Mouse (Mus musculus) macrophage (primary cell): Measurements from ENCODE around the gene C1ql3. TPM values are rescaled to one million over a fixed set of nuclear protein-coding genes. Genes with fewer than 3 reads are reported as not detected.

ENCODE experiments used
- H3K27ac ChIP-seq: fragments of 350-480 bp; formaldehyde crosslinking; 2 replicates; pipeline ENCODE4 v1.9.0; 2021
- H3K36me3 ChIP-seq: fragments of 350-480 bp; formaldehyde crosslinking; 2 replicates; pipeline ENCODE4 v1.9.0; 2021; ENCODE audit errors: inconsistent target
- H3K4me3 ChIP-seq: fragments of 350-480 bp; formaldehyde crosslinking; 2 replicates; pipeline ENCODE4 v1.9.0; 2021; ENCODE audit errors: inconsistent target
- H3K79me2 ChIP-seq: fragments of 350-480 bp; formaldehyde crosslinking; 2 replicates; pipeline ENCODE4 v1.9.0; 2021; ENCODE audit errors: inconsistent target
- WGBS: methylation state at CpG from one replicate; pipeline ENCODE4 v1.1.7; 2026; ENCODE audit warnings: inconsistent platforms; ENCODE audit not compliant: missing documents; 5-methylcytosine and 5-hydroxymethylcytosine counted together
- polyA plus RNA-seq: library from polyadenylated mRNA; stranded (reverse); fragments of 250-400 nt; gene quantifications from 3 replicates; pipeline ENCODE4 v1.2.4, GENCODE M21; 2018; ENCODE audit warnings: inconsistent platforms
- total RNA-seq, 78 experiments: library from RNA; depleted of rRNA; stranded (reverse); fragments of 250-400 nt; gene quantifications; 1 replicate in 9 of 78; 2 replicates in 24 of 78; 3 replicates in 43 of 78; 4 replicates in 2 of 78; pipeline ENCODE4 v1.2.4; 2018; ENCODE audit warnings: inconsistent platforms in 56 of 78

The C1ql3 gene
- total RNA-seq (2018; cell fraction: chromatin; rRNA removed): under 1 TPM in 1 of 26 experiments, not detected in 25; 0.32 TPM
- total RNA-seq (2018; cell fraction: cytosol; rRNA removed): not detected
- total RNA-seq (2018; cell fraction: nucleus; rRNA removed): not detected
- polyA plus RNA-seq: not detected in 3 replicates

DNA sequence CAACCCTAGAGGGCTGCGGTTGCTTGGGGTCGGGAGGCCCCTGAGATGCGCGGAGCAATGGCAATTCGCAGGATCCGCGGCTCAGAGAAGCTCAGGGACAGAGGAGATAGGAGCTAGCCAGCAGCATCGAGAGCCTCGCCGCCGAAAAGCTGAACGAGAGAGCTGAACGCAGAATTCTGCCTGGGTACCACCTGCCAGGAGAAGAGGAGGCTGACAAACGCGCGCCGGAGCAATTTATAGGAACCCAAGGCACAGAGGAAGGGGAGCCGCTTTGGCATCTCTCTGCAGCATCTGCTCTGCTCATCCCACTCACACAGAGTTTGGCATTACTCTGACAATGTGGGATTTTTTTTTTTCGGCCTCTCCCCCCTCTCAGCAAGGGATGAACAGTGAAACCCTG lies at the start of gene C1ql3:
Gene C1ql3, minus strand, starts transcription at position 335 of the 400 bp plus-strand sequence.
- Histone ChIP-seq H3K4me3 (peak within 1 kb of the TSS; percentile 3; the same call in 1 of the 2 replicates), H3K36me3 (no peaks in the 10 kb centered on the region), H3K79me2 (no peaks in the 10 kb centered on the region), H3K27ac (no peak within 1 kb of the TSS)
- WGBS: 2% methylated on average over 19 of the region's 19 CpGs

DNA sequence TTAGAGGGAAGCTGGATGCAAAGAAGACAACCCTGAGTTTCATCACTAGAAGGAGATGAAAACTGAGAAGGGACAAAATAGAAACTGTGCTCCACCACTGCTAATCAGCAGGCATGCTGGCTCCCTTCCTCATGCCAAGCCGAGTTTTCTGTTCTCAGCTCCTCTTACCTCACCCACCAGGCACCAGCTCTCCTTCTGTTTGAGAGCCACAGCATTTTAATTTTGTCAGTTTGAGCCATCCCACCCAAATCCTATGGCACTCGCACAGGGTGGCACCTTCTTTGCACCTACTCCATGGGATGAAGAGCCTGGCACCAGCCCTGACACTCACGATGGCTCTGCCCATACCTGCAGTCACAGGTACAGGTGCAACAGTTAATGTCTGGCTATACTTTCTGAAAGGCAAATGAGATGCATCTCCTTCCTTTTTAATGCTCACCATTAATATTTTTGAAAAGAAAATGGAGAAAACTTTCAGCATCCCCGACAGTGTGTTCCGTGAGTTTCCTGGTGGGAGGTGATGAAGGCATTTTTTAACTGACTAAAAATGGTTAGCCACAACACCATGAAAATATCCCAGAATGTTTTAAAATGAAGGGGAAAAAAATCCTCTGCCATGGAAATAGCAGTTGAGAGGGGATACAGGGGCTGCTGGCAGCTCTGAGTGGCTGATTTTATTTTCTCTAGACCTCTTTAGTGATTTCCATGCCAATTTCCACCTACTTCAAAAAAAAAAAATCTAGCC lies 49.0 kb upstream of the C1ql3 start:
- Histone ChIP-seq H3K36me3 (no peaks in the 10 kb centered on the region), H3K4me3 (no peak overlapping the region), H3K27ac (no peak overlapping the region), H3K79me2 (no peaks in the 10 kb centered on the region)
- WGBS: 94% methylated on average over 5 of the region's 5 CpGs

DNA sequence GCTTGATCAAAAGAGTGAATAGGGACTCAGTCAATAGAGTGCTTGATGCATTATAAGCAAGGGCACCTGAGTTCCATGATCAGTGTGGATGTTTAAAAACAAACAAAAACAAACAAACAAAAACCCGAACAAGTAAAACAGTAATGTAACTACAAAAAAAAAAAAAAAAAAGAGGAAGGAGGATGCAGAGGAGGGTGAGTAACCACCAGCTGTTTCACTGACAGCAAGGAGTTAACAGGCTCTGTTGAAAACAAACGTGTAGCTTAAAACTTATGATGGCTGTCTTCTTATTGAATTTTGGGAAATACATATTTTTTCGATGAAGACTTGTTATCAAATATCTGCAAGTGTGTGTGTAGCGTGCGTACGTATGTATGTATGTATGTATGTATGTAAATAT lies 37.0 kb upstream of the C1ql3 start:
- no peaks in the 10 kb centered on the region for H3K36me3 ChIP-seq
- 69% methylated on average over 6 of the region's 6 CpGs for WGBS
- no peak overlapping the region for H3K27ac ChIP-seq
- H3K79me2 ChIP-seq: no peaks in the 10 kb centered on the region
- no peak overlapping the region for H3K4me3 ChIP-seq

DNA sequence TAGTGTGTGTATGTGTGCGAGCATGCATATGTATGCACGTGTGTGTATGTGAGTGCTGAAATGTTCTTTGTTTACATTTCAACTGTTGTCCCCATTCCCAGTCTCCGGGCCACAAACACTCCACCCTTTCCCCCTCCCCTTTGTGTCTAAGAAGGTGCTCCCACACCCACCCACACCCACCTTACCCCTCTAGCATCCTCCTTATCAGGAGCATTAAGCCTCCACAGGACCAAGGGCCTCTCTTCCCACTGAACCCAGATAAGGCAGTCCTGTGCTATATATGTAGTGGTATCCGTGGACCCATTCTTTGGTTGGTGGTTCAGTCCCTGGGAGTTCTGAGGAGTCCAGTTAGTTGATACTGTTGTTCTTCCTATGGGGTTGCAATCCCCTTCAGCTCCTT lies 32.9 kb upstream of the C1ql3 start:
- H3K4me3 ChIP-seq: no peak overlapping the region
- no peaks in the 10 kb centered on the region for H3K36me3 ChIP-seq
- WGBS: 89% methylated on average over 4 of the region's 4 CpGs

DNA sequence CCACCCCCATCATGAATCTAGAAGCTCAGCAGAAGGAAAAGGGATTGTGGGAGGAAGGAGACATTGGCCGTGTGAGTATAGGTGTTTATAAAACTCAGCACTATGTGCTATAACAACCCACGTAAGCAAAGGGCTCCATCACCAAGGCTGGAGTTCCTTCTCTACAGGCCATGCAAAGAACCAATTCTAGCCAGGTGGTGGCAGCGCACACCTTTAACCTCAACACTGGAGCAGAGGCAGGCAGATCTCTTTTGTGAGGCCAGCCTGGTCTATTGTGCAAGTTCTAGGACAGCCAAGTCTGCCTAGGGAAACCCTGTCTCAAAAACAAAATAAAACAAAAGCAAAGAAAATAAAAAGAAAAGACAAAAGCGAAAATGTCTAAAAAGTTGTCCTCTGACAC lies 28.2 kb upstream of the C1ql3 start:
- Histone ChIP-seq H3K27ac (no peak overlapping the region), H3K79me2 (no peaks in the 10 kb centered on the region), H3K4me3 (no peak overlapping the region), H3K36me3 (no peaks in the 10 kb centered on the region)
- WGBS: 82% methylated on average over 3 of the region's 4 CpGs

More for the DNA sequence above, 32.9 kb upstream of the C1ql3 start:
- no peak overlapping the region for H3K27ac ChIP-seq
- no peaks in the 10 kb centered on the region for H3K79me2 ChIP-seq

DNA sequence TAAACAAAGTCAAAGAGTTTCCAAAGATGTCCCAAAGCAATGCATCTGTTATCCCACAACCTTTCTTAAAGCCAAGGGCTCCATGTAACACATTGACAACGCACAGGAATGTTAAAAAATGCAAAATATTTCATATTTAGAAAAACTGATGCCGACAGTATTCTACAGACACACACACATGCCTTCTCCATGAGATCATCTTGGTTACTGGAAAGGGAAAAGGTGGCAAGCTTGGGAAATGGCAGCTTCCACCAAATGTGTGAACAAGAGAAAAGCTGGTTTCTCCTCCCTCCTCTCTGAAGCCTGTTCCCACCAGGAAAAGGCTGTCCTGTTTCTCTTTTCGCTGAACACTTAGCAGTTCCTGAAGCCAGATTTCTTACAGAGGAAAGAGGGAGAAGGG lies 27.2 kb upstream of the C1ql3 start:
- Histone ChIP-seq H3K27ac (no peak overlapping the region), H3K4me3 (no peak overlapping the region), H3K79me2 (no peaks in the 10 kb centered on the region), H3K36me3 (no peaks in the 10 kb centered on the region)
- WGBS: 79% methylated on average over 3 of the region's 3 CpGs

DNA sequence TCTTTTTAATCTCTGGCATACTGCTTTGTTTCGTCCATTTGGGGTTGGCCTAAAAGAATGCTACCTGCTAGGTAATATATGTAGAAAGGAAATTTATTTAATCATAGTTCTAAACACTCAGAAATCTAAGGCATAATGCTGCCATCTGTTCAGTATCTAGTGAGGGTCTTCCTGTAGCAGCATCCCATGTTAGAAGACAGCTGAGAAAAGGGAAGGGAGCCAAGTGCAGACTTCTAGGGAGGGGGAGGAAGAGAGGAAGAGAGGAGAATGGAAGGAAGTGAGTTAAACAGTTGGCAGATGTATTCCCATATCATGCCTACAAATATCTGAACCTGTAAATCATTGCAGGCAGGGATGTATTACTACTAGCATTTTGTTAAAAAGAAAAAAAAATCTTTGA lies 7.3 kb upstream of the C1ql3 start:
- WGBS: 83% methylated on average over 1 of the region's 1 CpGs
- Histone ChIP-seq H3K4me3 (no peak overlapping the region), H3K79me2 (no peaks in the 10 kb centered on the region), H3K27ac (no peak overlapping the region), H3K36me3 (no peaks in the 10 kb centered on the region)

DNA sequence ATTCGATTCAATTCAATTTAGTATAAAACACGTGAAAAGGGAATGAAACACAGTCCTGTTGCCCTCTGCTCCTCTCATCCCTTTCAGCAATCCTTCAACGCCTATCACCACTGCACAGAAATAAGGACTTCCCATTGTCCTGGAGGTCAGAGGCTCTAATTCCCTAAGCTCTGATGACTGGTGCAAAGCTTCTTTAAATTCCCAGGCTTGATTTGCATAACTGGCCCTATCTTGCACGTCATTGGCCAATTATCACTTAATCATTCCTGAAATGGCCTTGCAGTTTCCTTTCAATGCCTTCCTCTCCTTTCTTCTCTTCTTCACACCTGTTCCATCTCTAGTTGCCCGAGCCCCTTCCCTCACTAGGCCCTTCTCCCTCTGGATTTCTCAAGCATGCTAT lies 6.8 kb upstream of the C1ql3 start:
- no peaks in the 10 kb centered on the region for H3K36me3 ChIP-seq
- H3K27ac ChIP-seq: no peak overlapping the region
- no peak overlapping the region for H3K4me3 ChIP-seq
- WGBS: 82% methylated on average over 5 of the region's 5 CpGs
- H3K79me2 ChIP-seq: no peaks in the 10 kb centered on the region

DNA sequence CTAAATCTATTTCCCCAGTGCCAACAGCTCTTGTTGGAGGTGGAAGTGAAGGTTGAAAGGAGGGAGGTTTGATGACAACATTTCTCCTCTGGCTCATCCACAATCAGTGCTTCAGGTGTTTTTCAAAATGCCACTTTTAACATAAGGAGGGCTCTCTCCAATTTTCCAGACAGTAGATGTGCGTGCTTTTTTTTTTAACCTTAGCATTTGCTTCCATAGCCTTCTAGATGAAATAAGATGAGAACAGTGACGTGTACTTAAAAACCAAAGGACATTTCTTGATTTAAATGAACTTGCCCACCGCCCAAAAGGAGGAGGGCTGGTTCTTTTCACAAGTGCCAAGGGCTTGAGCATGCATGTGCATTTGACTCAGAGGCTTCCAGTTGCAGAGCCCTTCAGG lies 367 bp upstream of the C1ql3 start:
- no peak overlapping the region for H3K4me3 ChIP-seq
- no peaks in the 10 kb centered on the region for H3K36me3 ChIP-seq
- H3K27ac ChIP-seq: no peak overlapping the region
- WGBS: 76% methylated on average over 3 of the region's 3 CpGs
- no peaks in the 10 kb centered on the region for H3K79me2 ChIP-seq

DNA sequence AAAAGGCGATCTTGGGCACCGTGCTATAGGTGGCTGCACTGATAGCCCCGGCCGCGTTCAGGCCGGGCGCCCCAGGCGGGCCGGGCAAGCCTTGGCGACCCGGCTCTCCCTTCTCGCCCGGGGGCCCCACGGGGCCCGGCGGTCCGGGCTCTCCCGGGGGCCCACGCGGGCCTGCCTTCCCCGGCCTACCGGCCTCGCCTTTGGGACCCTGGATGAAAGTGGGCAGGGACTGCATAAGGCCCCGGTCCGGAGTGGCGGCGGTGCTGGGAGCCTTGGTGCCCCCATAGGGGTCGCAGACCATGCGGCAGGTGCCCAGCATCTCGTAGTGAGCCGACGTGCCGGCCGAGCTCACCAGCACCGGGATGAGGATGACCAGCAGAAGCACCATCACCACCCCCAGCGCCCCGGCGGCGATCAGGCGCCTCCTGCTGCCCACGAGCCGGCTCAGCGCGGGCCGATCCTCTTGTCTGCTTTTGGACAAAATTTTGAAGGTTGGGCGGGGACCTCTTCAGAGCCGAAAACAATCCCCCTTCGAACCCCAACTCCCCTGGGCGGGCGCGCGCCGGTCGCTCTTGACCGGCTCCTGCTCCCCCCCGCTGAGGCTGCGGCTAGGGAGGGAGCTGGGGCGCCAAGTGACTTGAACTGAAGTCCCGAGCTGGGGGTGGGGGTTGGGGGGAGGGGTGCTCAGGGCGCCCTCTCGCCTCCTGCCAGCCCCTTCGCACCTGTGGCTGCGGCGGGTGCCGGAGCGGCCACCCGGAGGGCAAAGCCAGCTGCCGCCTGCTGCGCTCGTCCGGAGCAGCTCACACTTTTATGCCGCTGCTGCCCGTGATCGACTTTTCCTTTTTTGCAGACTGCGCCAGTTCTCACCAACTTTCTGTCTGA lies 905 bp downstream of the C1ql3 start:
- H3K4me3 ChIP-seq: peak overlapping the region; percentile 3; the same call in 1 of the 2 replicates
- H3K36me3 ChIP-seq: no peaks in the 10 kb centered on the region
- 1% methylated on average over 69 of the region's 75 CpGs for WGBS

DNA sequence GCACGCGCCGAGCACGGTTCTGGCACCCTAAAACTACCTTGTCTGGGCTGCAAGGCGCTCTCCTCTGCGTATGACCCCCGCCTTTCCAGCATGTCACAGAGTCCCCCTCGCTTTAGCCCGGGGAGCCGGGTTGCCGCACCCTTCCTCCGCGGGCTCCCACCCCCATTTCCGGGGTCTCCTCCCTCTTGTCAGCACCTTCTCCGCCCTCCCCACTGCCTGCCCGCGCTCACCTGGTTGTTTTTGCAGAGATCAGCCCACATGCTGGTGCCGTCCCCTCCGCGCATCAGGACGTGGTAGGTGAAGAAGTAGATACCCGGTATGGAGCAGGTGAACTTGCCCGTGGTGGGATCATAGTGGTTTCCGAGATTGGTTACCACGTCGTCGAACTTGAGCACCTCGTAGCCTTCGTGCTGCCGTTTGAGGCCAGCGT lies 1.6 kb downstream of the C1ql3 start:
- no peaks in the 10 kb centered on the region for H3K79me2 ChIP-seq
- no peak overlapping the region for H3K27ac ChIP-seq
- 9% methylated on average over 29 of the region's 31 CpGs for WGBS
- no peaks in the 10 kb centered on the region for H3K36me3 ChIP-seq
- H3K4me3 ChIP-seq: no peak overlapping the region

More for the DNA sequence above, 905 bp downstream of the C1ql3 start:
- no peaks in the 10 kb centered on the region for H3K79me2 ChIP-seq
- H3K27ac ChIP-seq: no peak overlapping the region

DNA sequence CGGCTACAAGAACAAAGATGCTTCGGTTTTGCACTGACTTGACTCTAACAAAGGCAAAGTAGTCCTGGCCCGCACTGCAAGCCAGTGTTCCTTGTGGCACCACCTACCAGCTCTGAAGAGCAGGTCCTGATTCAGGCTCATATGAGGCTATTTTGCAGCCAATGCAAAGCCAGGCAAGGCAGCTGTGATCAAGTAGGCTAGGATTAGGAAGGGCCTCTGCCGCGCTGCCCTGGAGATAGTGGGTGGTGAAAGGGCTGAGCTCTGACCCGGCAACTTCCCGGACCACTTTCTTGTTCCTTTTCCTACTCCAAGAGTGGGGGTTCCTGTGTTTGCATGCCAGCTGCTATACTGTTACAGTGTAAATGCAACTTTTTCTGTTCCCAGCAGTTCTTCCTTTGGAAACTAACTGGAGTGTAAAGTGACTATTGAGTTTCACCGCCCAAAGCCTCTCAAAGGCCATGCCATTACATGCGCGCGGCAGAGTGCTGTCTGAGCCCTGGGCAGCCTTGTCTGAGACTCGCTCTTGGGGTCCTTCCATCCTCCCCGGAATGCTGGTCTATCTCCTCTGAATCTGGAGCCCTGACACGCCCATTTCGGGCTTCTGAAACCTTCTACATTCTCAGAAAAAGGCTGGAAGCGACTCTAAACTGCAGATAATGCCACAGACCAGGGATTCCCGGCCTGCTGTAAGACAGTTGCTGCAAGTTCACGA lies 2.2 kb downstream of the C1ql3 start:
- no peak overlapping the region for H3K4me3 ChIP-seq
- no peaks in the 10 kb centered on the region for H3K79me2 ChIP-seq
- no peaks in the 10 kb centered on the region for H3K36me3 ChIP-seq
- H3K27ac ChIP-seq: no peak overlapping the region
- 31% methylated on average over 18 of the region's 18 CpGs for WGBS

DNA sequence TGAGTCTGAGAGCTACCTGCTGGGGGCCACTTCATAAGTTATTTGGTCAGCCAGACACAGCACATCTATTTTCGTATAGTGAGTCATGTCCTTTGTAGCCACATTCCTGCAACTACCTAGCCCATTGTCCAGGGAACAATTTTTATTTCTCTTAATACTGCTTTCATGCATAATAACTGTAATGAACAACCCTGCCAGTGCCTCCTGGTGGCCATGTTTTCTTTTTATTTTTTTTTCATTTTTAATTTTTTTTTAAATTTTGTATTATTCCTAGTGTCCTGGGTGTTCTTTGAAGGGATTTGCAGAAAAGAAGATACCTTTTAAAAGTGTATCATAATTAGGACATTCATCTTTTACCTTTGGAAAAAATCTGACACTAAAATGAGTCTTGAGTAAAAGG lies 3.2 kb downstream of the C1ql3 start:
- Histone ChIP-seq H3K4me3 (no peak overlapping the region), H3K27ac (no peak overlapping the region), H3K36me3 (no peaks in the 10 kb centered on the region), H3K79me2 (no peaks in the 10 kb centered on the region)
- WGBS: 92% methylated on average over 1 of the region's 1 CpGs

DNA sequence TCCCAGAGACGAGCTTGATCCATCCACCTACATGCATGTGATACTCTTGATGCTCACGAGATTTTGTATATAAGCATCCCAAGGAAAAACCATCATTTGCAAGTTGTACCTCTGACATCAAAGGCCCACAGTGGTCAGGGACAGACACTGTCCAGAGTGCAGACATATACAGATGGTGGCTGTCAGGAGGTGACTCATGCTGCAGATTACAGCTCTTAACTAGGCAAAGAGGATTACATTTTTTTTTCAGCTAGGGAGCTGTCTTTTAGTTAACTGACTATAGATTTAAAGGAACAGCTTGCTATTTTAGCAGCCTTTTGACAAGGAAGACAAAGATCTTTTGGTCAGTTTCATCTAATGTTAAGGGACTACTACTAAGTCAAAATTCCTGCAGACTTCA lies 11.6 kb downstream of the C1ql3 start:
- Histone ChIP-seq H3K36me3 (no peaks in the 10 kb centered on the region), H3K27ac (no peak overlapping the region), H3K4me3 (no peak overlapping the region), H3K79me2 (no peaks in the 10 kb centered on the region)
- WGBS: 88% methylated on average over 2 of the region's 2 CpGs
